Mouse (Mus musculus): Measurements from ENCODE around the gene Kpna7. TPM values are rescaled to one million over a fixed set of nuclear protein-coding genes. Genes with fewer than 3 reads are reported as not detected.
"Not testable (repeated sequence)": the region's sequence is repeated elsewhere in the genome, so short reads cannot be mapped to it uniquely, and the experiment has no call there.

The Kpna7 gene
- polyA plus RNA-seq (2015; fragmentation: Nextera tagmentation; extraction: Ambion mirVana) = not detected in 2 replicates

DNA sequence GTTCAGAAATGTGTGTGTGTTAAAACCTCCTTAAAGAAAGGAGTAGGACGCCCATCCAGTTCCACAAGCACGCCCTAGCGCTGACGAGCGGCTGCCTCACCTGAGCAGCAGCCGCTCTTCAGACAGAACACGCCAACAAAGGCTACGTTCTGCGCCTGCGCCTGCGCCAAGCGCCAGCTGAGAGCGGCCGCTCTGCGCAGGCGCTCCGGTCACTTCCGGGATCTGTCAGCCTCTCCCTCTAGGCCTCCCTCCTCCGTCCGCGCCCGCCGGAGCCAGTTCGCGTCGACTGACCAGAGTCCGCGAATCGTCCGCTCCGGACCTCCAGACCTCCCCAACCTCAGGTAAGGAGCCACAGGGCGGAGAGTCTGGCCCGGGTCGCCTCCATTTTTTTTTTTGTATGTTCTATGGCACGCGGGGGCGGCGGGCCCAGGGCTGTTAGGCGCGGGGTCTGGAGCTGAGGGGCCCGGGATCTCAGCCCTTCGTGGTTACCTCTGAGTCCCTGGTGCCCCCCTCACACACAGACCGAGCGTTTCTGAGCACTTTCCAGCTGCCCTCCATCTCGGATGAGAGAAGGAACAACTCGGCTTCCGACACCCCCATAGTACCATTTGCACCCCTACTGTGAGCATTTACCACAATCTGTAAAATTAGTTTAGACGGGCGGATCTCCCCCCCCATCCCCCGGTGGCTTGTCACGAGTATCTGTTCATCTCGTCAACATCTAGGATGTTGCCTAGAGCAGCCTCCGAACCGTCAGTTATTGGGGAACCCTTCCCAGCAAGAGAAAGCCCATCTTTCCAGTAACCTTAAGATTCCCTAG, at the start of gene Kpna7, which contains the start of gene Arpc1a:
Gene Kpna7, minus strand, starts transcription at position 399 of the 820 bp plus-strand sequence.
Gene Arpc1a, plus strand, starts transcription at position 199 of the 820 bp plus-strand sequence.
- peak within 1 kb of the TSS; percentile 96 for H3K4me3 ChIP-seq
- peak within 1 kb of the TSS; percentile 89 for H3K27ac ChIP-seq
- ATAC-seq (replicated peaks) = peak; percentile 97
- peak within 1 kb of the TSS; percentile 81 for H3K4me2 ChIP-seq
- peaks cover 16% of the 10 kb centered on the region for H3K4me1 ChIP-seq
- no peaks in the 10 kb centered on the region for H3K27me3 ChIP-seq (replicated peaks)
- H3K36me3 ChIP-seq (replicated peaks) = no peaks in the 10 kb centered on the region
- H3K9ac ChIP-seq = peak within 1 kb of the TSS; percentile 96
- 1% methylated on average over 54 of the region's 54 CpGs for WGBS
- H3K9me3 ChIP-seq = no peaks in the 10 kb centered on the region

DNA sequence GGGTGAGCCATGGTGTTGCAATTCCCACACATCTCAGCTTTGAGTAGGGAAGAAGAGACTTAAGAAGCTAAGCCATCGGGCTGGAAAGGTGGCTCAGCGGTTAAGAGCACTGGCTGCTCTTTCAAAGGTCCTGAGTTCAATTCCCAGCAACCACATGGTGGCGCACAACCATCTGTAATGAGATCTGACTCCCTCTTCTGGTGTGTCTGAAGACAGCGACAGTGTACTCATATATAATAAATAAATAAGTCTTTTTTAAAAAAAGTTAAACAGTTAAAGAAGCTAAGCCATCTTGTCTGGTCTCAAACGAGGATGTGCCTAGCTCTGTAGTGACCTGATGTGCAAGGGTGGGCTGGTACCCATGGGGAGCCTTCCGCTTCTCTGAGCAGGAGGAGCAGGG, 49.4 kb upstream of the Kpna7 start:
- not testable (repeated sequence) for H3K9me3 ChIP-seq; H3K27ac ChIP-seq; H3K4me2 ChIP-seq; ATAC-seq (replicated peaks); H3K27me3 ChIP-seq (replicated peaks); H3K4me1 ChIP-seq; H3K4me3 ChIP-seq; H3K9ac ChIP-seq
- H3K36me3 ChIP-seq (replicated peaks) = peaks cover 70% of the 10 kb centered on the region
- WGBS = 91% methylated on average over 6 of the region's 6 CpGs

DNA sequence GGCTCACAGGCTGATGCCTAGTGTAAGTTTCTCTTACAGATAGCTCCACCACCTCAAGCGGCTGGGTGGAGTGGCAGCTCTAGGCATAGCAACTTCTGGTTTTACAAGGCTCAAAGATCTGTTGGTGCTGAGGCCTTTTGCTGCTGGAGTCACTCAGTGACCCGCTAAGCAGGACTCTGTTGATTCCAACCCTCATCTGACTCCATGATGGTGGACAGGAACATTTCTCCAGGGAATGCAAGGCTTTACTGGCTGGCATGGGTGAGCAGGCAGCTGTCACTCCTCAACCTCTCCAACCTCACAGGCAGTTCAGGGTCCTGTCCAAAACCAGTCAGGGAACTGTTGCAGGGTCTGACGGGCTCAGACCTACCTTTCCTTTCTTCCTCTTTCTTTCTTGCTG, 47.2 kb upstream of the Kpna7 start:
- Histone ChIP-seq H3K4me1 (no peaks in the 10 kb centered on the region), H3K9ac (no peak overlapping the region), H3K4me3 (no peak overlapping the region), H3K36me3 (replicated peaks) (peaks cover 67% of the 10 kb centered on the region), H3K4me2 (no peak overlapping the region), H3K9me3 (no peaks in the 10 kb centered on the region), H3K27me3 (replicated peaks) (no peaks in the 10 kb centered on the region), H3K27ac (no peak overlapping the region)
- no peak for ATAC-seq (replicated peaks)
- WGBS = 91% methylated on average over 3 of the region's 3 CpGs

DNA sequence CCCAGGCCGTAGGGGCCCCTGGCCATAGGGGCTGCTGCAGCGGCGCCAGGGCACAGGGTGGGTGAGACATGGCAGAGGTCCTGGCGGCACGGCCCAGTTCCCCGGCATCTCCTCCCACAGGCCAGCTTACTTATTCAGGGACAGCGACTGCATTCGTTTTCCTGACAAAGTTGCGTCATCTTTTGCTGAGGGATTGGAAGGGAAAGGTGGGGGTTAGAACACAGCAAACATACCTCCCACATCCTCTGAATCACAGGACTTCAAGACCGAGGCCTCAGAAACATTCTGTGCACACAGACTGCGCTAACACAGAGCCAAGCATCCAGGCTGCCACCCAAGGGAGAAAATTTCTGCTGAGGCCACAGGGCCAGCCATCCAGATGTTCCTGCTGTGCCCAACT, 46.4 kb upstream of the Kpna7 start:
- no peaks in the 10 kb centered on the region for H3K9me3 ChIP-seq
- H3K9ac ChIP-seq = no peak overlapping the region
- no peaks in the 10 kb centered on the region for H3K4me1 ChIP-seq
- no peak for ATAC-seq (replicated peaks)
- H3K36me3 ChIP-seq (replicated peaks) = peaks cover 65% of the 10 kb centered on the region
- no peak overlapping the region for H3K27ac ChIP-seq
- 91% methylated on average over 11 of the region's 11 CpGs for WGBS
- H3K4me3 ChIP-seq = no peak overlapping the region
- no peaks in the 10 kb centered on the region for H3K27me3 ChIP-seq (replicated peaks)
- no peak overlapping the region for H3K4me2 ChIP-seq

DNA sequence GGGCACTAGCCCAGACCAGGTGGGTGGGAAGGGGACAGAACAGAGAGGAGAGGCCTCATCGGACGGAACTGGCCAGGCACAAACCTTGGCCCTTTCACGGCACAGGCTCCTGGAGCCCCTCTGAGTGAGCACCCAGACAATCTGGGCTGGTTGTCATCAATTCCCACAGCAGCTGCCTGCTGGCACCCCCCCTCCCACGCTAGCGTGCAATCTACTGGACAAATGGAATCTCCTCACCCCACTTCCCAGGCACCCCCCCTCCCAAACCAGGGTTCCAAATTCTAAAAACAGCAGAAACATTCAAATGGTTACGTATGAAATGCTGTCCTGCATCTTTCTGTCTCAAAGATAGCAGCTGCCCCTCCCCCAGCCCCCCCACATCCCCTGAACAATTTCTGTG, 45.9 kb upstream of the Kpna7 start:
- not testable (repeated sequence) for H3K4me2 ChIP-seq; ATAC-seq (replicated peaks); H3K9ac ChIP-seq; H3K4me3 ChIP-seq; H3K27ac ChIP-seq; H3K27me3 ChIP-seq (replicated peaks); H3K9me3 ChIP-seq; H3K4me1 ChIP-seq
- peaks cover 64% of the 10 kb centered on the region for H3K36me3 ChIP-seq (replicated peaks)
- WGBS = 96% methylated on average over 6 of the region's 6 CpGs

DNA sequence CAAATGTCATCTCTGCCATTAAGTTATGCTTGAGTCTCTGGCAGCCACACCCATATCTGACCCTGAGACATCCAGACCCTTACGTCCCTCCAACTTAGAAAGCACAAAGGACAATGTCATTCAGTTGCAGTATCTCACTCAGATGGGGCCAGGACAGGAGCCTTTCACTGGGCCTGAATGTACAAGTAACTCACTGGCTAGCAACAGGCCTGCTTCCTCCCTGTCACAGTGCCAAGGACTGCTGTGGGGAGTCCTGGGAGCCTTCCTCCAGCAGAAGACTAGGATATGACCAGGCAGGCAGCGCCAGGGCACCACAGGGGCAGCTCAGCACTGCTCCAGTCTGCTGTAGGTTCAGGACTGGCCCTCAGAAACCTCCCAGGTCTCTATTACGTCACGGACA, 45.3 kb upstream of the Kpna7 start:
- Histone ChIP-seq H3K9me3 (no peaks in the 10 kb centered on the region), H3K27ac (no peak overlapping the region), H3K4me1 (no peaks in the 10 kb centered on the region), H3K9ac (no peak overlapping the region), H3K4me3 (no peak overlapping the region), H3K4me2 (no peak overlapping the region), H3K27me3 (replicated peaks) (no peaks in the 10 kb centered on the region), H3K36me3 (replicated peaks) (peaks cover 58% of the 10 kb centered on the region)
- WGBS = 94% methylated on average over 4 of the region's 4 CpGs
- no peak for ATAC-seq (replicated peaks)

DNA sequence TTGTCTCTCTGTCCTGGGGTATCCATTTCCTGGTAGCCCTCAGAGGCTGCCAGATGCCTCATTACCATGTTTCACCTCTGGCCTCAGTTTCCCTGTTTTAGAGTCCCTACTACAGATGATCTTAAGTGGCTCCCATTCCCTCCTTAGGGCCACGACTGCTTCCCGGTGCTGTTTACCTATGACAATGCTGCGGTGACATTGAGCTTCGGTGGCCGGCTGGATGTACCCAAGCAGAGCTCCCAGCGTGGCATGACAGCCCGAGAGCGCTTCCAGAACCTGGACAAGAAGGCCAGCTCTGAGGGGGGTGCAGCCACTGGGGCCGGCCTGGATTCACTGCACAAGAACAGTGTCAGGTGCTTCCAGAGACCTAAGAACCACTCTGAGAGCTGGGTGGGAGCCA, 42.8 kb upstream of the Kpna7 start:
- 95% methylated on average over 9 of the region's 9 CpGs for WGBS
- no peak overlapping the region for H3K9ac ChIP-seq
- H3K4me1 ChIP-seq = no peaks in the 10 kb centered on the region
- no peaks in the 10 kb centered on the region for H3K9me3 ChIP-seq
- H3K27me3 ChIP-seq (replicated peaks) = no peaks in the 10 kb centered on the region
- H3K4me3 ChIP-seq = no peak overlapping the region
- peaks cover 33% of the 10 kb centered on the region for H3K36me3 ChIP-seq (replicated peaks)
- ATAC-seq (replicated peaks) = no peak
- no peak overlapping the region for H3K27ac ChIP-seq
- H3K4me2 ChIP-seq = no peak overlapping the region

DNA sequence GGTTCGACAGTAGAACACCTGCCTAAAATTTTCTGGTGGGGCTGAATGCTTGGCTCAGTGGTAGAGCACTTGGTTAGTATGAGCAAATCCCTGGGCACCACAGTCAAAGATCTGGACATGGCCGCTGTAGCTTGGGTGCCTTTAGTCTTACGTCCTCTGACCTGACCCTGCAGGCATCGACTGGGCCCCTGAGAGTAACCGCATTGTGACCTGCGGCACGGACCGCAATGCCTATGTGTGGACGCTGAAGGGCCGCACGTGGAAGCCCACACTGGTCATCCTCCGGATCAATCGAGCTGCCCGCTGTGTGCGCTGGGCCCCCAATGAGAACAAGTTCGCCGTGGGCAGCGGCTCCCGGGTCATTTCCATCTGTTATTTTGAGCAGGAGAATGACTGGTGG, 39.6 kb upstream of the Kpna7 start:
- Histone ChIP-seq H3K27ac (no peak overlapping the region), H3K4me3 (no peak overlapping the region), H3K36me3 (replicated peaks) (peaks cover 6% of the 10 kb centered on the region; the same call in 1 of the 2 replicates), H3K9me3 (no peaks in the 10 kb centered on the region), H3K4me1 (no peaks in the 10 kb centered on the region), H3K4me2 (no peak overlapping the region), H3K27me3 (replicated peaks) (no peaks in the 10 kb centered on the region), H3K9ac (no peak overlapping the region)
- 94% methylated on average over 19 of the region's 19 CpGs for WGBS
- ATAC-seq (replicated peaks) = no peak

DNA sequence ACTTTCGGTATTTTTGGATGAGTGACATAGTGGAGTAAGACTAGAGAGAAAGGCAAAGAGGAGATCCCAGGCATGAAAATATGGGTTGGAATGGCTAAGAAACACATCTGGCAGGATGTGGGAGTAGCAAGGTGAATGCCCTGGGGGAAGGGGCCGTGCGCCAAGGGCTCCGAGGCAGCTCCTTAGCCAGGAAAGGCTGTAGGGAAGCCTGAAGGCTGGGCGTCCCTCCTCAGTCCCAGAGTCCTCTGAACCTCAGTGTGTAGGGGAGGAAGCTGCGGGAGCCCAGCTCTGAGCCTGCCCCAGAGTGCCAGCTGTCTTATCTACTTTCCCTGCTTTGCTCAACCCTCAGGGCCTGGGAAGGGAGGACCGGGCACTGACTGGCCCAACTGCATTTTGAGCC, 37.1 kb upstream of the Kpna7 start:
- no peak overlapping the region for H3K9ac ChIP-seq
- ATAC-seq (replicated peaks) = no peak
- H3K4me3 ChIP-seq = no peak overlapping the region
- no peaks in the 10 kb centered on the region for H3K4me1 ChIP-seq
- H3K4me2 ChIP-seq = no peak overlapping the region
- no peaks in the 10 kb centered on the region for H3K9me3 ChIP-seq
- peaks cover 4% of the 10 kb centered on the region; the same call in 1 of the 2 replicates for H3K36me3 ChIP-seq (replicated peaks)
- no peaks in the 10 kb centered on the region for H3K27me3 ChIP-seq (replicated peaks)
- H3K27ac ChIP-seq = no peak overlapping the region
- WGBS = 75% methylated on average over 7 of the region's 7 CpGs

DNA sequence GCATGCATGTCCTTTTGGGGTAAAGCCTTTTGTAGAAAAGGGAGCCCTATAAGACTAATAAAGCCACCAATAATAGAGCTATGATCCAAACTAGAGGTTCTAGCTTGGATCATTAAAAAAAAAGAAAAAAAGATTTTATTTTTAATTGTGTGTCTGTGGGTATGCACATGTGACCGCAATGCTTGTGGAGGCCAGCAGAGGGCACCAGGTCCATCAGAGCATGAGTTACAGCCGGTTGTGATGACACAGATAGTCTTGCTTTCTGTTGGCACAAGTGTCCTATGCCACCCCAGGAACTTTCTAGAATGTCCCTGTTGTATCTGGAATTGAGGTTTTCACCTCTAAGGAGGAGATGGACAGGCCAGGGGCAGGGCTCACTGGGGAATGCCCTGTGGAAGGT, 35.6 kb upstream of the Kpna7 start:
- no peak for ATAC-seq (replicated peaks)
- Histone ChIP-seq H3K4me2 (no peak overlapping the region), H3K4me1 (peaks cover 4% of the 10 kb centered on the region), H3K27ac (no peak overlapping the region), H3K27me3 (replicated peaks) (peaks cover 9% of the 10 kb centered on the region), H3K9ac (no peak overlapping the region), H3K9me3 (no peaks in the 10 kb centered on the region), H3K4me3 (no peak overlapping the region), H3K36me3 (replicated peaks) (no peaks in the 10 kb centered on the region)
- 89% methylated on average over 2 of the region's 2 CpGs for WGBS

DNA sequence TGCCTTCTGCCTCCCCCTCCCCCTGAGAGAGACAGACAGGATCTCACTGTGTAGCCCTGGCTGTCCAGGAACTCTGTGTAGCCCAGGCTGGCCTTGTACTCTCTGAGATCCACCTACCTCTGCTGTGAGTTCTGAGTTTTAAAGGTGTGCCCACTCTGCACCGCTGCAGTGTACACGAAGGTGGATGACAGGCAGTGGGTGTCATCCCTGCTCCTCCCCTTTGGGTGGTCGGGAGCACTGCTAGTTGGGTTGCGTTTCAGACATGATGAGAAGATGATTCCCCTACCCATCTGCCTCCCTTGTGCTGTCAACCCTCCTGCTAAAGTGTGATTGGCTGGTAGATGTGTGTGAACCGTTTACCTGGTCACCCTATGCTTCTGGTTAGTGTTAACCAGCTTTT, 34.6 kb upstream of the Kpna7 start:
- 88% methylated on average over 5 of the region's 5 CpGs for WGBS
- no peak for ATAC-seq (replicated peaks)
- H3K4me2 ChIP-seq = no peak overlapping the region

DNA sequence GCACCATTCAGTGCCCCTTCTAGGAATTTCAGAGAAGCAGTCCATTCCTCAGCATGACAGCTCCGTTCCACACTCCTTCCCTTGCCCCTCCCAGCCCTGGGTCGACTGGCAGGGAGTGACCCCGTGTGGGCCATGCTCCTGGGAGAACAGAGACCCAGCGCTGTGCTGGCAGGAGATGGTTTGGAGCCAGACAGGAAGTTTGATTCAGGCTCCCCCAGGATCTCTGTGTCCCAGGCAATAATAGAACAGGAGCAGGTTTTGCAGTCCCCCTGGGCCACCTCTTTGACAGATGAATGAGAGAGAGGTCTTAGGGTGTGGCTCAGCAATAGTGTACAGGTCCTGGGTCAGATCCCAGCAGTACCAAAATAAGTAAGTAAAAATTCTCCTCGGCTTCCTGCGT, 34.2 kb upstream of the Kpna7 start:
- peaks cover 14% of the 10 kb centered on the region for H3K27me3 ChIP-seq (replicated peaks)
- no peaks in the 10 kb centered on the region for H3K36me3 ChIP-seq (replicated peaks)
- H3K27ac ChIP-seq = no peak overlapping the region
- ATAC-seq (replicated peaks) = no peak
- H3K9me3 ChIP-seq = no peaks in the 10 kb centered on the region
- H3K9ac ChIP-seq = no peak overlapping the region
- peaks cover 5% of the 10 kb centered on the region for H3K4me1 ChIP-seq
- 73% methylated on average over 6 of the region's 6 CpGs for WGBS
- no peak overlapping the region for H3K4me2 ChIP-seq
- H3K4me3 ChIP-seq = no peak overlapping the region

More for the DNA sequence above, 34.6 kb upstream of the Kpna7 start:
- Histone ChIP-seq H3K27ac (no peak overlapping the region), H3K4me1 (peaks cover 5% of the 10 kb centered on the region), H3K4me3 (no peak overlapping the region), H3K27me3 (replicated peaks) (peaks cover 13% of the 10 kb centered on the region), H3K9ac (no peak overlapping the region), H3K9me3 (no peaks in the 10 kb centered on the region), H3K36me3 (replicated peaks) (no peaks in the 10 kb centered on the region)

DNA sequence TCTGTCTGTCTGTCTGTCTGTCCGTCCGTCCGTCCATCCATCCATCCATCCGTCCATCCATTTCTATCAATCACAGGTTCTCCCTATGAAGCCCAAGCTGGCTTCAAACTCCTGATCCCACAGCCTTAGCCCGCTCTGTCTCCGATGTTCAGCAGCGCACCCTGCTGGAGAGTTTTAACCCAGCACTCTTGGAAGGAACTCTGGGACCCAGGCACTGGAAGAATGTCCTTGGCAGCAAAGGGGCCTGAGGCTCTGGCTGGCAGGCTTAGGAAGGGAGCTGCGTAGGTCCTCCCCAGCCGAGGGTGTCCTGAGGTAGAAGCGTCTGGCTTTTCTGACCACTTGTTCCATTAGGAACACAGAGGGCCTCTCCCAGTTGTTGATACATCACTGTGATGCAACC, 33.1 kb upstream of the Kpna7 start:
- Histone ChIP-seq H3K4me1 (peaks cover 5% of the 10 kb centered on the region), H3K36me3 (replicated peaks) (no peaks in the 10 kb centered on the region), H3K4me2 (no peak overlapping the region), H3K9me3 (no peaks in the 10 kb centered on the region), H3K9ac (no peak overlapping the region), H3K27me3 (replicated peaks) (peaks cover 14% of the 10 kb centered on the region), H3K4me3 (no peak overlapping the region), H3K27ac (no peak overlapping the region)
- ATAC-seq (replicated peaks) = no peak
- WGBS = 36% methylated on average over 10 of the region's 10 CpGs
